8 mouse cellular contexts compared by ENCODE assay signal in the genomic region with DNA sequence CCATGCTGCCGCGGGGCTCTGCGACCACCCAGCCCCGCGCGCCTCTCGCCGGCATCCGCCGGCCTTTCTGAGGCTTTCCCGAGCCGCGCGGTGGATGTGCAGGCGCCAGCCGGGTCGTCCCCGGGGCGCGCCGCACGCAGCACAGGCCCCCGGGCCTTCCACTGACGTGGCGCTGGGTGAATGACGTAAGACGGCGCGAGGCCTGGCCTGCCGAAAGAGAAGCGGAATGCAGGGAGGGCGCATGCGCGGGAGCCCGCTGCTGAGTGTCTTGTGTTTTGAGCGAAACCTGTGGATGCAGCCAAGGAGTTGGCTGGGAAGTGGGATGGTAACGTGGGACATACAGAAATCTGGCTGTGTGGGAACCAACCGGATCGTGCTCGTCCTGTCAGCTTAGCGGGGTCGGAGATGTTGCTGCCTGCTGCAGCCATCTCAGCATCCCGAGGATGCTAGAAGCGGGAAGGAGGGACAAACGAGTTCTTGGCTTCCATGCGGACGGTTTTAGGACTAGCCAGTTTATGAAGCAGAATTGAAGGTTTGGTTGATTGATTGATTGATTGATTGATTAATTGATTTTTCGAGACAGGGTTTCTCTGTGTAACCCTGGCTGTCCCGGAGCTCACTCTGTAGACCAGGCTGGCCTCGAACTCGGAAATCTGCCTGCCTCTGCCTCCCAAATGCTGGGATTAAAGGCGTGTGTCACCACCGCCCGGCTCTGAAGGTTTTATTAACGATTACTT. TPM values are rescaled to one million over a fixed set of nuclear protein-coding genes. Genes with fewer than 3 reads are reported as not detected.
DNase-seq lines count a peak whose midpoint lies in the region; ATAC-seq and TF ChIP-seq lines count a peak whose summit lies in the region.

A gene (minus strand): TSS at position 113 of the 737 bp plus-strand sequence.

- TF ChIP-seq POLR2A in brain, embryonic 14.5 days (IDR thresholded peaks at IDR 0.05; ENCODE audit: borderline replicate concordance, extremely low read depth, insufficient read depth, insufficient read length, poor library complexity, severe bottlenecking): peak; percentile 75

- peak within 1 kb of the TSS; percentile 95 for H3K4me2 ChIP-seq in heart, embryonic 12.5 days
- peak within 1 kb of the TSS; percentile 75 for H3K4me2 ChIP-seq in kidney, postnatal 0 days (ENCODE audit: low read length)
- H3K4me2 ChIP-seq in liver, embryonic 11.5 days: peak within 1 kb of the TSS; percentile 97
- H3K4me2 ChIP-seq in stomach, embryonic 14.5 days (replicated peaks; ENCODE audit: low read depth, low read length): peak within 1 kb of the TSS; percentile 96

- peak within 1 kb of the TSS; percentile 76 for H3ac ChIP-seq in C2C12 (ENCODE audit: control insufficient read depth, insufficient read length, low read depth)

- H3K9me3 ChIP-seq in erythroblast, embryonic 14.5 days (ENCODE audit: control insufficient read depth, low read length): no peaks in the 10 kb centered on the region
- peaks cover 4% of the 10 kb centered on the region for H3K9me3 ChIP-seq in heart, embryonic 12.5 days (replicated peaks)
- H3K9me3 ChIP-seq in kidney, postnatal 0 days (replicated peaks; ENCODE audit: low read length): no peaks in the 10 kb centered on the region
- no peaks in the 10 kb centered on the region for H3K9me3 ChIP-seq in liver, embryonic 11.5 days (ENCODE audit: control insufficient read depth, low read length)
- H3K9me3 ChIP-seq in stomach, embryonic 14.5 days (ENCODE audit: control insufficient read depth, low read depth, low read length): no peaks in the 10 kb centered on the region

- peak within 1 kb of the TSS; percentile 91 for H3K27ac ChIP-seq in heart, embryonic 12.5 days (ENCODE audit: poor library complexity, severe bottlenecking)
- peak within 1 kb of the TSS; percentile 95 for H3K27ac ChIP-seq in kidney, postnatal 0 days
- H3K27ac ChIP-seq in liver, embryonic 11.5 days (ENCODE audit: low read depth, low read length): peak within 1 kb of the TSS; percentile 85
- H3K27ac ChIP-seq in stomach, embryonic 14.5 days (ENCODE audit: low read length): peak within 1 kb of the TSS; percentile 87

- DNase-seq in brain, embryonic 14.5 days (ENCODE audit: low read depth): peak; percentile 98
- DNase-seq in kidney, postnatal 0 days (ENCODE audit: low spot score): peak; percentile 97
- DNase-seq in liver, embryonic 11.5 days (ENCODE audit: low spot score): peak; percentile 99
- peak; percentile 98 for DNase-seq in naive thymus-derived CD4-positive, alpha-beta T cell, adult 2 months (ENCODE audit: low read depth)

- peaks cover 41% of the 10 kb centered on the region for H3K79me3 ChIP-seq in C2C12 (ENCODE audit: low read depth)

- H3K9ac ChIP-seq in heart, embryonic 12.5 days: peak within 1 kb of the TSS; percentile 99
- H3K9ac ChIP-seq in kidney, postnatal 0 days (ENCODE audit: low read depth, low read length): peak within 1 kb of the TSS; percentile 98
- peak within 1 kb of the TSS; percentile 85 for H3K9ac ChIP-seq in liver, embryonic 11.5 days (ENCODE audit: low read depth, low read length)
- peak within 1 kb of the TSS; percentile 99 for H3K9ac ChIP-seq in stomach, embryonic 14.5 days (replicated peaks; ENCODE audit: low read depth, low read length)

- peak; percentile 95 for ATAC-seq in heart, embryonic 12.5 days (ENCODE audit: insufficient number of reproducible peaks, low FRiP score)
- peak; percentile 93 for ATAC-seq in kidney, postnatal 0 days (replicated peaks; ENCODE audit: low FRiP score, low read depth)
- peak; percentile 91 for ATAC-seq in liver, embryonic 11.5 days (replicated peaks; ENCODE audit: low FRiP score)
- ATAC-seq in stomach, embryonic 14.5 days (ENCODE audit: insufficient number of reproducible peaks, insufficient read depth, low FRiP score, low read depth): peak; percentile 95

- peak within 1 kb of the TSS; percentile 87 for H3K4me3 ChIP-seq in C2C12 (ENCODE audit: insufficient read depth, poor library complexity, severe bottlenecking)
- peak within 1 kb of the TSS; percentile 70 for H3K4me3 ChIP-seq in erythroblast, embryonic 14.5 days (replicated peaks)
- H3K4me3 ChIP-seq in heart, embryonic 12.5 days: peak within 1 kb of the TSS; percentile 100
- peak within 1 kb of the TSS; percentile 57 for H3K4me3 ChIP-seq in kidney, postnatal 0 days (replicated peaks; ENCODE audit: low read depth, low read length)
- H3K4me3 ChIP-seq in liver, embryonic 11.5 days (ENCODE audit: low read depth, low read length): peak within 1 kb of the TSS; percentile 80
- peak within 1 kb of the TSS; percentile 100 for H3K4me3 ChIP-seq in stomach, embryonic 14.5 days (ENCODE audit: low read depth, low read length)

- no peaks in the 10 kb centered on the region for H3K36me3 ChIP-seq in C2C12 (ENCODE audit: control insufficient read depth, insufficient read depth)
- H3K36me3 ChIP-seq in erythroblast, embryonic 14.5 days (ENCODE audit: control insufficient read depth): peaks cover 36% of the 10 kb centered on the region
- no peaks in the 10 kb centered on the region for H3K36me3 ChIP-seq in heart, embryonic 12.5 days
- H3K36me3 ChIP-seq in kidney, postnatal 0 days (ENCODE audit: insufficient read depth, low read length): no peaks in the 10 kb centered on the region
- H3K36me3 ChIP-seq in liver, embryonic 11.5 days (ENCODE audit: control insufficient read depth, insufficient read depth, low read length): no peaks in the 10 kb centered on the region
- no peaks in the 10 kb centered on the region for H3K36me3 ChIP-seq in stomach, embryonic 14.5 days (ENCODE audit: control insufficient read depth, insufficient read depth, low read length)

- peaks cover 61% of the 10 kb centered on the region for H3K4me1 ChIP-seq in erythroblast, embryonic 14.5 days (ENCODE audit: control insufficient read depth)
- peaks cover 19% of the 10 kb centered on the region for H3K4me1 ChIP-seq in heart, embryonic 12.5 days (replicated peaks)
- H3K4me1 ChIP-seq in kidney, postnatal 0 days (replicated peaks; ENCODE audit: insufficient read depth, low read length): peaks cover 7% of the 10 kb centered on the region
- peaks cover 16% of the 10 kb centered on the region for H3K4me1 ChIP-seq in liver, embryonic 11.5 days (replicated peaks; ENCODE audit: control insufficient read depth, insufficient read depth, low read length)
- peaks cover 10% of the 10 kb centered on the region for H3K4me1 ChIP-seq in stomach, embryonic 14.5 days (ENCODE audit: control insufficient read depth, insufficient read depth, low read length)

- H3K79me2 ChIP-seq in C2C12 (ENCODE audit: control insufficient read depth, insufficient read depth): peaks cover 56% of the 10 kb centered on the region

- H3K27me3 ChIP-seq in C2C12 (ENCODE audit: control insufficient read depth, insufficient read depth, insufficient read length): no peaks in the 10 kb centered on the region
- H3K27me3 ChIP-seq in erythroblast, embryonic 14.5 days (ENCODE audit: control insufficient read depth): no peaks in the 10 kb centered on the region
- no peaks in the 10 kb centered on the region for H3K27me3 ChIP-seq in heart, embryonic 12.5 days (replicated peaks)
- no peaks in the 10 kb centered on the region for H3K27me3 ChIP-seq in kidney, postnatal 0 days (ENCODE audit: insufficient read depth, low read length)
- no peaks in the 10 kb centered on the region for H3K27me3 ChIP-seq in liver, embryonic 11.5 days (replicated peaks; ENCODE audit: control insufficient read depth, insufficient read depth, low read length)
- no peaks in the 10 kb centered on the region for H3K27me3 ChIP-seq in stomach, embryonic 14.5 days (ENCODE audit: control insufficient read depth, insufficient read depth, low read length)

- no peak for TF ChIP-seq CTCF in C2C12 (IDR thresholded peaks at IDR 0.05; ENCODE audit: control insufficient read depth, insufficient read depth, insufficient read length)
- TF ChIP-seq CTCF in brain, embryonic 14.5 days (IDR thresholded peaks at IDR 0.05; ENCODE audit: borderline replicate concordance, extremely low read depth, insufficient read depth, insufficient read length): no peak
- TF ChIP-seq CTCF in kidney, postnatal 0 days (IDR thresholded peaks at IDR 0.05; ENCODE audit: low read depth): no peak

- 2% methylated on average over 55 of the region's 55 CpGs for WGBS in heart, embryonic 12.5 days
- WGBS in kidney, postnatal 0 days: 1% methylated on average over 55 of the region's 55 CpGs
- WGBS in liver, embryonic 11.5 days: 1% methylated on average over 55 of the region's 55 CpGs
- WGBS in stomach, embryonic 14.5 days: 1% methylated on average over 55 of the region's 55 CpGs

TF ChIP-seq in C2C12, 6 proteins besides CTCF, POLR2A, EP300 and RAD21:
- peak; percentile 98 for TF ChIP-seq MAX (IDR thresholded peaks at IDR 0.05)
- TF ChIP-seq USF1 (IDR thresholded peaks at IDR 0.05; ENCODE audit: low read depth): no peak
- no peak for TF ChIP-seq MYOG (IDR thresholded peaks at IDR 0.05; ENCODE audit: control insufficient read depth, extremely low read depth, insufficient read length)

RNA-seq across cellular contexts. Expression of the gene that starts here (rescaled TPM):
- polyA plus RNA-seq in C2C12 (2012; fragmentation: generic; extraction: Trizol): 68.7 TPM
- polyA plus RNA-seq in brain, embryonic 14.5 days (2012; rRNA removed): 99.8 and 103 TPM in 2 replicates
- 7.0 and 9.2 TPM in 2 replicates for polyA plus RNA-seq in erythroblast, embryonic 14.5 days (2012)
- 38.8 and 40.0 TPM in 2 replicates for polyA plus RNA-seq in heart, embryonic 12.5 days (2016; fragmentation: Nextera tagmentation; extraction: Ambion mirVana)
- polyA plus RNA-seq in kidney, postnatal 0 days (2015; fragmentation: Nextera tagmentation; extraction: Ambion mirVana): 35.5 and 40.2 TPM in 2 replicates
- polyA plus RNA-seq in liver, embryonic 11.5 days (2014; fragmentation: Nextera tagmentation; extraction: Ambion mirVana): 59.8 and 65.3 TPM in 2 replicates
- 52.9 and 56.3 TPM in 2 replicates for polyA plus RNA-seq in stomach, embryonic 14.5 days (2014; fragmentation: Nextera tagmentation; extraction: Ambion mirVana)

Comparison
In these comparisons a context has a peak if more than half of its experiments do, and no peak if none do; other contexts are left out.
1. Peak in every context shown above with its lines: DNase-seq, ATAC-seq, H3K4me3 ChIP-seq and H3K27ac ChIP-seq.